Mouse (Mus musculus): ENCODE results near the gene Tmcc2.
"Not testable (repeated sequence)": the region's sequence is repeated elsewhere in the genome, so short reads cannot be mapped to it uniquely, and the experiment has no call there.

Tmcc2 gene

DNA sequence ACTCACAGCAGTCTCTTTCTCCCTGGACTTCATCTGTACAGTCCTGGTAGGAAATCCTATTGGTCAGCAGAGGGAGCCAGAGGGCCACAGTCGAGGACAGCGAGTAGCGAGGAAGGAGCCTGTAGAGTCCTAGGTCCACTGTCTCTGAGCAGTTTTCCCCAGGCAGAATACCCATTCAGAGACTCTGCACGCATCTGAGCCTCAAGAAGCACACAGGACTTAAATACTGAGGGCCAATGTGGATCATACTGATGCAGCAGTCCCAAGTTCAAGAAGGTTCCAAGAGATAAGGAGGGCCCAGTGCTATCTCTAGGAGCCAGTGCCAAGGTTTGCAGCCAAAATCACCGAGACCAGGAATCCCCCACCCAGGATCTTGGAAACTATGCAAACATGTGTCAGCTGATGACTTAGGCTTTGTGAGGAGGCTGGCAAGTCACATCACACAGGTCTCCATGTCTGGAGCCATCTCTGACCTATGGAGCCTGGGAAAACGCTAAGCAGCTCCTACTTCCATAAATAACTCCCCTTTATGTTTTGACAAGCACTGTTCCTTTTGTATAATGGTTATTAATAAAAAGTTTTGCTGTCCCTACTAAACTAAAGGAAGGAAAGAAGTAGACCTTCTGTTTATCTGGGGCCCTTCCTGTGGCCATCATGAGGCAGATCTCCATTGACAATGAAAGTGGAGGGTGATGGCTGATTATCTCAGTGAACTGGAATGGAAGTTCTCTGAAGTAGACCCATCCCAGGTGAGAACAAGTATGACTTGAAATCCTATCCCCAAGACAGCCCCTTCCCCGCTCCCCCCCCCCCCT is 23.2 kb downstream of the Tmcc2 start:
- peak; percentile 75 for ATAC-seq (ENCODE audit: low TSS enrichment)

GRCm38 (mm10) chr1:132366937-132367336 is 24.1 kb downstream of the Tmcc2 start:
- no peak for ATAC-seq (ENCODE audit: low TSS enrichment)

GRCm38 (mm10) chr1:132366235-132366634 is 24.8 kb downstream of the Tmcc2 start:
- no peak for ATAC-seq (ENCODE audit: low TSS enrichment)

DNA sequence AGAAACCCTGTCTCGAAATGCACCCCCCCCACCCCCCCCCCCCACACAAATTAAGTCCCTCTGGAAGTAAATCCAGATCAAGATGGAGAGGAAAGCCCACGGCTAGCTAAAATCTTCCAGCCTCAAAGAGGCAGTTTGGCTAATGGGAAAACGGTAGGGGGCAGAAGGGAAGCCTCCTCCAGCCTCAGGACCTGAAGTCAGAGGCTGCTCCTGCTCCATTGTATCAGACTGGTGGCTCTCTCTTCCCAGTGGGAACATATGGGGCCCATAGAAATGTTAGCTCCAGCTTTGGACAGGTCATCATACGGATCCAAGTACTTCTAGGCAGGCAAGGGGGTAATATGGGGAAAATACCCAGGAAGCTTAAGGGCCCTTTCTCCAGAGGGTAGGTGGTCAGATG is 25.4 kb downstream of the Tmcc2 start:
- no peak for ATAC-seq (ENCODE audit: low TSS enrichment)

- 0 out of 2 replicates have a peak, but pooled peaks have one; percentile 4 for ATAC-seq (ENCODE audit: low TSS enrichment)
Measured at GRCm38 (mm10) chr1:132364896-132365557, 26.1 kb downstream of the Tmcc2 start.

DNA sequence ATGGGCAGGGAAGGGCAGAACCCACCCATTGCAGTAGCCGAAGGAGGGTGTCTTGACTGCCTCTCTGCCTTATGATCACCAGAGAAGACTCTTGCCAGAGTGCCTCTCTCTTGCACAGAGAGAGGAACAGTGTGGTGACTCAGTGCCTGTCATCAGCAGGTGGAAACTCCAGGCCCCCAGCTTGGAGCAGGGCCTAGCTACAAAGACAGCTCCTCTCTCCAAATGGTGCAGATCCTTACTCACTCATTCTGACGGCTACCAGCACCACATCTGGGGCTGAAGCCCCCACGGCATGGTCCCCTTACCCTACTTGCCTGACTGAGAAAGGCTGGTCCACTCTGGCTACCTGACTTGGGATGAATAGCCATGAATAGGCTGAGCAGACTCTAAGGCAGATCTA is 26.7 kb downstream of the Tmcc2 start:
- ATAC-seq (ENCODE audit: low TSS enrichment) = peak; percentile 79

DNA sequence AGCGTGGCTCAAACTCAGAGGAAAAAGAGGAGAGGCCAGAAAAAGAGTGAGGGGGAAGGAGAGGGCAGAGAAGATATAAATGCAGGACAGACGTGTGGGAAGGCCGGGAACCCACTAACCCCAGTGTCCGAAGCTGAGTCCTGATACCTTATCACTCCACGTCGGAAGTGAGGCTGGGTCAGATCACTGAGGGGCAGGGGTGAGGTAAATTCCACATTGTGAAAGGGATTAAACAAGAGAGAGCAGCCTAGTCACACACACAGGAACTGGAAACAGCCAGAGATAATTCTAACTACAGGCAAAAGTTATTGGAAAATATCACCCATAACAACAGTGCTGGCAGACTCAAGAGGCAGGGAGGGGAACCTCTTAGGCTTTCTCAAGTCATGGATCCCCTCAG is 29.1 kb downstream of the Tmcc2 start:
- ATAC-seq (ENCODE audit: low TSS enrichment) = no peak

- ATAC-seq (ENCODE audit: low TSS enrichment) = no peak
Measured at GRCm38 (mm10) chr1:132356841-132357240, 34.2 kb downstream of the Tmcc2 start.

DNA sequence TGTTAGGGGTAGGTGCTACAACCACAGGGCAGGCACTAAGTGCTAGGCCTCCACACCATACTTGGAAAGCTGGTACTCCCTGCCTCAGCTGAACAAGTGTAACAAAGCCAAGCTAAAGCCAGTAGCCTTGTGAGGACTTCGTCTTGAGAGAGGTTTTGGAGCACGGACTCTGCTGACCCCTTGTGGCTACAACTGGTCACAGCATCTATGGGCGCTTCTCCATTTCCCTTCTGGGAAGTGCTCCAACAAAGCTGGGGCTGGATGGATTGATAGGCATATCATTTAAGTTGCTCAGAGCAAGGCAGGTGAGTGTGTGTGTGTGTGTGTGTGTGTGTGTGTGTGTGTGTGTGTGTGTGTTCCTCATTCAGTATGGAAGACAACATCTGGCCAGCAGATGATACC is 35.2 kb downstream of the Tmcc2 start:
- peak; percentile 88 for ATAC-seq (ENCODE audit: low TSS enrichment)

DNA sequence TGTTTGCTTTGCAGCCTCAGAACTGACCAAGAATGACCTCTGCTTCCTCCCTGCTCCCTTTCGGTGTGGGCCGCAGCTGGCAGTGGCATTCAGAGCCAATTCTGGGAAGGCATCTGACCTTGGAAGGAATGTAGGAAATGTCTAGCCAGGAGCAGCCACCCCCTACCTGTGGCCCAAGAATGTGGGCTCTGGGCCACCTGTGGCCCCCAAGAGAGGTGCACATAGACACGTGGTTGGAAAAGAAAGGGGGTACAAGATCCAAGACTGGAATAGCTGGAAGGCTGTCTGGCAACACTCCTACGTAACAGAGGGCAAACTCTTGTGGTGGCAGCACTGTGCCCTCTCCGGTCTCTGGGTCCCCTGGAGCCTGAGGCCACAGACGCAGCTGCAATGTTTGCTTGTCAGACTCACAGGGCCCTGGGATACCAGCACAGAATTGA is 35.9 kb downstream of the Tmcc2 start:
- ATAC-seq (ENCODE audit: low TSS enrichment) = no peak

DNA sequence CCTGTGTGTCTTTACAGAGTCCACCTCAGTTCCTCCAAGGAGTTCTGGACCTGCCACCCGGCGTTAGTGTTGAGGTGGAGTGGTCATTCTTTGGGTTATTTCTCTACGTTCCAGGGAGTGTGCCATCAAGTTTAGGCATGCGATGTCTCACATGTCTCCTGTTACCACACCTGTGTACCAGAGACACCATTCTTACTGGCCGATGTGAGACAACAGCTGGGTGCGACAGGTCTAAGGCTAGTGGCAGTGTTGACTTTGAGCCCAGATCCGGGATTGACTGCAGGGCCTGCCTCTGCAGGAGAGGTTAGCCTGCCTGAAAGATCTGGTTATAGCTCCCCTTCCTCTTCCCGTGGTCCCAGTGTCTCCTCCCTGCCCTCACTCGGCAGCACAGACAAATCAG is 36.8 kb downstream of the Tmcc2 start:
- ATAC-seq (ENCODE audit: low TSS enrichment) = no peak

DNA sequence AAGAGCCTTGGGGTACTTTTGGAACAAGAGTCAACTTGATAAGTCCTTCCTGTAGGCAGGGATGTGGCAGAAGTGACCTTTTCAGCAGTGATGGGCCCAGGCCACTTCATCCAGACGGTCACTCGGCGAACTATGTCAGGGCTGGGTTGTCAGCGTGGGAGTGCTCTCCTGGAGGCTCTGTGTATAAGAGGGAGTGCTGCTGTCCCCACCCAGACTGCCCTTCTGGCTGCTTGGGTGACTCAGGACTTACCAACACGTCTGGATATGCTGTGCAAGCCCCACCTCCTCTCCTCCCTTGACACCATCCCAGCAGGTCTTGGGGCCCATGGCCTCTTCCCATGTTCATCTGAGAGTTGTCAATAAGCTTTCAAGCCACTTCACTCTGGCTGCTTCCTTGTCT is 37.7 kb downstream of the Tmcc2 start:
- ATAC-seq (ENCODE audit: low TSS enrichment) = no peak

GRCm38 (mm10) chr1:132351058-132351457 is 40.0 kb downstream of the Tmcc2 start:
- ATAC-seq (ENCODE audit: low TSS enrichment) = no peak

- ATAC-seq (ENCODE audit: low TSS enrichment) = not testable (repeated sequence)
Measured at GRCm38 (mm10) chr1:132349601-132350000, 41.5 kb downstream of the Tmcc2 start.

GRCm38 (mm10) chr1:132349049-132349448 is 42.0 kb downstream of the Tmcc2 start:
- not testable (repeated sequence) for ATAC-seq (ENCODE audit: low TSS enrichment)

DNA sequence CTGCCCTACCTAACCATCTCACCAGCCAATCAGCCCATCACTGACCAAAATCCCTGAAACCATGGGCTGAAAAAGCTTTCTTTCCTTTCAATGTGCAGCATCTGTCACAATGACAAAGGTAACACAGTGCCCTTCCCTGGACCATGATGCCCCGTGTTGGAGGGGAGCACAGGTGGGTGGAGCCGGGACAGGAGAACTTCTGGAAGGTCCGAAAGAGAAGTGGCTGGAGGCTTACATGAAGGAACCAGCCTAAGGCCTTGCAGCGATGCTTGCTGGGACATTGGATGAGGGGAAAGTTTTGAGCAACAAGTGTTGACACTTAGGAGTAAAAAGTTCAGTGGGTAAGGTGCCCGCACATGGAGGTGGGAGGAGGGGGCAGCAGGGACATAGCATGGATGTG is 42.7 kb downstream of the Tmcc2 start:
- ATAC-seq (ENCODE audit: low TSS enrichment) = no peak

DNA sequence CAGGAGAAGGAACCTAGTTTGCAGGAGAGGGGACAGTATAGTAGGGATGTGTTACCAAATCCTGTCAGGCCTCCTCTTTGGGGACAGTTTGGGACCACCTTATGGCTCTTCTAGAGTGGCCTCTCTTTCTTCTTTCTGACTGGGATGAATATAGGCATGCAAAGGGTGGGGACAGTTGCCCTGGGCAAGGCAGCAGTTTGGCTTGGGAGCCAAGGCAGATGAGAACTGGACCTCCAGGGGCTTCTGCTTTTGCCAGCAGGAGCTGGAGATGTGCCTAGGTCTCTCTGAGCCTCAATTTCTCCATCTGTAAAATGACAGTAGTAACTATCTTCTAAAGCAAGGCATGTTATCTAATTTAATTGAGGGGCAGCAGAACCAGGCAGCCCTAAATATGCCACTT is 44.1 kb downstream of the Tmcc2 start:
- no peak for ATAC-seq (ENCODE audit: low TSS enrichment)

- no peak for ATAC-seq (ENCODE audit: low TSS enrichment)
Measured at GRCm38 (mm10) chr1:132346134-132346851, 44.8 kb downstream of the Tmcc2 start.

DNA sequence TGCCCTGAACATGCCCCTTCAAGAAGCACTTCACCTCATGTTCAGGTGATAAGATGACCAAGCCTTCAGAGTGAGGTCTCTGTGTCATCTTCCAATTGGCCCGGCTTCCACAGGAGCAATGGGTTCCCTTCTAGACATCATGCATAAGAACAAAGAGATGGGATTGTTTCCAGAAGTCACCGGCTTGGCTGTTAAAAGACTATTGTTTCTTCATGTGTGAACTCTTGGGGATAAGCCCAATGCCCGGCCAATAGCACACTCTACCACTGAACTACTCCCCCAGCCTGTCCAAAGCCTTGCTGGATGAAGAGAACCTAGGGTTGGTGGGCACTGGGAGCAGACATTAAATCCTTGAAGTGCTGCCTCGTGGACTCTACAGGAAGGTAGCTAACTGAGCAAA is 45.6 kb downstream of the Tmcc2 start:
- ATAC-seq (ENCODE audit: low TSS enrichment) = no peak

DNA sequence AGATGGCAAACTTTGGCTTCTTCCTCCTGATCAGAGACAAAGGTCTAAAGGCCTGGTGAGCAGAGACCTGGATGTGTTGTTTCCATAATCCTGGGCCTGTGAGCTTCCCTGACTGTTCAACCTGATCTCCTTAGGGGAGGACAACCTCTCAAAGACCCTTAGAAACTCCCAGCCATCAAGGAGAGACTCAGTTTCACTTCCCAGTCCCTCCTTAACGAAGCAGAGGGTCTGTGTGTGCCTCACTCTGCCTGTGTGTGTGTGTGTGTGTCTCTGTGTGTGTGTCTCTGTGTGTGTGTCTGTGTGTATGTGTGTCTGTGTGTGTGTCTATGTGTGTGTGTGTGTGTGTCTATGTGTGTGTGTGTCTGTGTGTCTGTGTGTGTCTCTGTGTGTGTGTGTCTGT is 47.4 kb downstream of the Tmcc2 start:
- ATAC-seq (ENCODE audit: low TSS enrichment) = no peak

DNA sequence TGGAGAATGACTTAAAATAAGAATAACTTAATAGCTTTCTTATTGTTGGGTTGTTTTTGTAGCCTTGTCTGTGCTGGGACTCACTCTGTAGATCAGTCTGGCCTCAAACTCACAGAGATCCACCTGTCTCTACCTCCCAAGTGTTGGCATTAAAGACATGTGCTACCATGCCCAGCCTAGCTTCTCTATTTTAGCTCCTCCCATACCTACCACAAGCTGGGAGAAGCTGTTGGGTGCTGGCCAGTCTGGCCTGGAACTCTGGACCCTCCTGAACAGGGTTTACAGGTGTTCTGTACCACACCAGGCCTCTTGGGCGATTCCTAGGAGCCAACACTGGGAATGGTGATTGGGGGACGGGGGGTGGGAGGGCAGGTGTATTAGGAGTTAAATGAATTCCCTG is 47.9 kb downstream of the Tmcc2 start:
- ATAC-seq (ENCODE audit: low TSS enrichment) = no peak

DNA sequence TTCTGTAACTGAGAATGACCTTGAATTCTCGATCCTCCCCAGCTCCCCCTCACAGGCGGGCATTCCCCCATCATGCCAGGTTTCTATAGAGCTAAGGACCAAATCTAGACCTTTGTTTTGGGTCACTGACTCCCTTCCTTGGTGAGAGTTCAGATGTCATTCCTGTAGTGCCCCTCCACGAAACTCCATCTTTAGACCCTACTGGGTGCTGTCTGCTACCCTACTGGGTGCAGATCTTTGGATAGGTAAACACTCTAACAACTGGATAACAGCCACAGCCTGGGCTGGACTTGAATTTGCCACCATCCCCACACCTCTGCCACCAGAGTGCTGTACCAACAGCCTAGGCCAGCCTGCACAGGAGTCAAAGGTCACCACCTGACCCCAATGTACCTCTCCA is 48.6 kb downstream of the Tmcc2 start:
- no peak for ATAC-seq (ENCODE audit: low TSS enrichment)

Measured in frontal cortex, adult (tissue).